24 mouse cellular contexts compared by ENCODE assay signal in genomic region chr16:43365277-43365676, GRCm38 (mm10).
DNase-seq lines count a peak whose midpoint lies in the region; ATAC-seq and TF ChIP-seq lines count a peak whose summit lies in the region.
"Had no signal": no experiment of that assay in that cellular context is flagged by ENCODE, and none has a peak within 500 bp of the region (broad histone marks: within the 10 kb centered on the region; RNA-seq: fewer than 3 reads in every experiment).

No protein-coding gene starts in this region.

- WGBS in heart, embryonic 14.5 days = 80% methylated on average over 3 of the region's 3 CpGs
- 92% methylated on average over 3 of the region's 3 CpGs for WGBS in kidney, embryonic 16.5 days
- whole genome bisulfite sequencing in kidney, embryonic 15.5 days = 85% methylated on average over 3 of the region's 3 CpGs

- TF ChIP-seq EP300 in CH12.LX (IDR thresholded peaks at IDR 0.05; ENCODE audit: low read length) = no peak

- no peak for TF ChIP-seq RAD21 in CH12.LX (IDR thresholded peaks at IDR 0.05; ENCODE audit: low read depth, low read length)

- H3K27me3 ChIP-seq in heart, embryonic 14.5 days (ENCODE audit: control insufficient read depth, insufficient read depth, low read length) = no peaks in the 10 kb centered on the region
- H3K27me3 ChIP-seq in kidney, embryonic 16.5 days (ENCODE audit: insufficient read depth, low read length) = no peaks in the 10 kb centered on the region
- no peaks in the 10 kb centered on the region for H3K27me3 ChIP-seq in kidney, embryonic 15.5 days
- H3K27me3 ChIP-seq in CH12.LX (replicated peaks) = no peaks in the 10 kb centered on the region
- H3K27me3 ChIP-seq: embryonic facial prominence, embryonic 13.5 days; forebrain, embryonic 15.5 days; liver, embryonic 13.5 days; midbrain, embryonic 13.5 days; stomach, embryonic 15.5 days had no signal

- TF ChIP-seq POLR2A in CH12.LX (IDR thresholded peaks at IDR 0.05; ENCODE audit: low read depth, low read length) = no peak

- H3K9me3 ChIP-seq in heart, embryonic 14.5 days (ENCODE audit: control insufficient read depth, low read length) = no peaks in the 10 kb centered on the region
- H3K9me3 ChIP-seq in kidney, embryonic 16.5 days (ENCODE audit: low read length) = no peaks in the 10 kb centered on the region
- H3K9me3 ChIP-seq in kidney, embryonic 15.5 days (replicated peaks) = no peaks in the 10 kb centered on the region
- H3K9me3 ChIP-seq in CH12.LX (replicated peaks; ENCODE audit: low read length) = no peaks in the 10 kb centered on the region
- H3K9me3 ChIP-seq: embryonic facial prominence, embryonic 13.5 days; forebrain, embryonic 10.5 days; forebrain, embryonic 15.5 days; G1E; liver, embryonic 13.5 days; midbrain, embryonic 13.5 days; stomach, embryonic 15.5 days had no signal

- no peaks in the 10 kb centered on the region for H3K36me3 ChIP-seq in heart, embryonic 14.5 days (ENCODE audit: control insufficient read depth, insufficient read depth, low read length)
- no peaks in the 10 kb centered on the region for H3K36me3 ChIP-seq in kidney, embryonic 16.5 days (ENCODE audit: insufficient read depth, low read length)
- H3K36me3 ChIP-seq in kidney, embryonic 15.5 days = no peaks in the 10 kb centered on the region
- H3K36me3 ChIP-seq in CH12.LX (replicated peaks in 1 of 2; ENCODE audit: control insufficient read depth in 1 of 2, insufficient read depth in 1 of 2, low read length in 1 of 2) = peaks cover 0 to 3% of the 10 kb centered on the region in 2 experiments
- H3K36me3 ChIP-seq: embryonic facial prominence, embryonic 13.5 days; forebrain, embryonic 10.5 days; forebrain, embryonic 15.5 days; G1E; liver, embryonic 13.5 days; midbrain, embryonic 13.5 days; stomach, embryonic 15.5 days had no signal

- H3K27ac ChIP-seq in gastrocnemius, adult 2 months = peak overlapping the region; percentile 98
- no peak overlapping the region; a peak in 1 of 4 replicates for H3K27ac ChIP-seq in heart, embryonic 14.5 days (replicated peaks in 1 of 2; ENCODE audit: control insufficient read depth in 1 of 2, insufficient read depth in 1 of 2, low read depth in 2 of 2, low read length in 2 of 2)
- H3K27ac ChIP-seq in kidney, embryonic 16.5 days (ENCODE audit: low read length) = no peak overlapping the region
- no peak overlapping the region for H3K27ac ChIP-seq in kidney, embryonic 15.5 days
- no peak overlapping the region for H3K27ac ChIP-seq in CH12.LX (ENCODE audit: insufficient read depth, low read depth)
- H3K27ac ChIP-seq: embryonic facial prominence, embryonic 13.5 days; forebrain, embryonic 10.5 days; forebrain, embryonic 15.5 days; hindbrain, embryonic 14.5 days; liver, embryonic 13.5 days; midbrain, embryonic 13.5 days; stomach, embryonic 15.5 days had no signal

- H3K4me3 ChIP-seq in gastrocnemius, adult 2 months = peak overlapping the region; percentile 81
- no peak overlapping the region for H3K4me3 ChIP-seq in heart, embryonic 14.5 days (ENCODE audit: control insufficient read depth in 1 of 2, insufficient read depth in 1 of 2, low read depth in 1 of 2, low read length in 2 of 2)
- H3K4me3 ChIP-seq in kidney, embryonic 16.5 days (ENCODE audit: low read length) = no peak overlapping the region
- no peak overlapping the region for H3K4me3 ChIP-seq in kidney, embryonic 15.5 days (replicated peaks)
- no peak overlapping the region for H3K4me3 ChIP-seq in CH12.LX (replicated peaks in 1 of 3; ENCODE audit: low read depth in 2 of 3, low read length in 2 of 3, poor library complexity in 1 of 3)
- H3K4me3 ChIP-seq: embryonic facial prominence, embryonic 13.5 days; forebrain, embryonic 10.5 days; forebrain, embryonic 15.5 days; liver, embryonic 13.5 days; midbrain, embryonic 13.5 days; stomach, embryonic 15.5 days had no signal

- peak overlapping the region; percentile 64 for H3K4me2 ChIP-seq in heart, embryonic 14.5 days (ENCODE audit: low read length)
- H3K4me2 ChIP-seq in kidney, embryonic 16.5 days (replicated peaks; ENCODE audit: low read depth, low read length) = peak overlapping the region; percentile 37; the same call in 1 of the 2 replicates
- no peak overlapping the region for H3K4me2 ChIP-seq in kidney, embryonic 15.5 days
- peak overlapping the region; percentile 99; the same call in 1 of the 2 replicates for H3K4me2 ChIP-seq in CH12.LX (ENCODE audit: insufficient read depth, low read depth, poor library complexity, severe bottlenecking)
- H3K4me2 ChIP-seq: embryonic facial prominence, embryonic 13.5 days; forebrain, embryonic 15.5 days; hindbrain, embryonic 14.5 days; liver, embryonic 13.5 days; midbrain, embryonic 13.5 days; stomach, embryonic 15.5 days had no signal

- intact Hi-C loops in gastrocnemius, adult 2 months (cut with DNase I) = loop anchor here (10.0 kb wide), 1 partner anchor 460 kb away; no protein-coding TSS in a partner anchor

- in situ Hi-C loops in CH12.LX (cut with MboI; ENCODE audit: low pct_ligation_motif_present, low pct_unique_long_range_greater_than_20kb, low sequenced_read_pairs) = no loop called here

- TF ChIP-seq CTCF in gastrocnemius, adult 2 months (IDR thresholded peaks at IDR 0.05) = no peak
- TF ChIP-seq CTCF in CH12.LX (conservative IDR thresholded peaks at IDR 0.05 in 1 of 2, IDR thresholded peaks at IDR 0.05 in 1 of 2; ENCODE audit: low read depth in 2 of 2, low read length in 2 of 2) = no peak

- DNase-seq in gastrocnemius, adult 2 months = no peak
- no peak for DNase-seq in gastrocnemius, adult 8-10 months (ENCODE audit: low spot score in 2 of 2)
- no peak for DNase-seq in heart, adult 9 months (ENCODE audit: low spot score in 2 of 2)
- no peak for DNase-seq in CH12.LX (ENCODE audit: extremely low read depth)
- no peak for DNase-seq in spleen, postnatal 10 days (ENCODE audit: low spot score in 2 of 2)
- DNase-seq: adrenal gland, postnatal 10 days; cerebellum, adult 11 months; cerebellum, adult 9-11 months; left cerebral cortex, postnatal 4 days; liver, embryonic 13.5 days; lung, adult 2 months; lung, postnatal 10 days; right cerebral cortex, postnatal 14 days had no signal

- H3K9ac ChIP-seq in heart, embryonic 14.5 days (ENCODE audit: low read length) = peak overlapping the region; percentile 2; the same call in 1 of the 2 replicates
- H3K9ac ChIP-seq in kidney, embryonic 16.5 days (replicated peaks; ENCODE audit: low read length) = no peak overlapping the region
- H3K9ac ChIP-seq in kidney, embryonic 15.5 days = no peak overlapping the region
- 0 out of 2 replicates have a peak overlapping the region, but pooled peaks have one; percentile 96 for H3K9ac ChIP-seq in CH12.LX (ENCODE audit: insufficient read depth, low read depth)
- H3K9ac ChIP-seq: embryonic facial prominence, embryonic 13.5 days; forebrain, embryonic 15.5 days; hindbrain, embryonic 14.5 days; liver, embryonic 13.5 days; midbrain, embryonic 13.5 days; stomach, embryonic 15.5 days had no signal

- peaks cover 11 to 29% of the 10 kb centered on the region in 2 experiments for H3K4me1 ChIP-seq in heart, embryonic 14.5 days (ENCODE audit: control insufficient read depth in 2 of 2, insufficient read depth in 2 of 2, low read length in 2 of 2)
- peaks cover 43% of the 10 kb centered on the region for H3K4me1 ChIP-seq in kidney, embryonic 16.5 days (ENCODE audit: insufficient read depth, low read length)
- H3K4me1 ChIP-seq in kidney, embryonic 15.5 days = peaks cover 41% of the 10 kb centered on the region
- H3K4me1 ChIP-seq in CH12.LX (ENCODE audit: control insufficient read depth in 1 of 2, insufficient read depth in 2 of 2) = peaks cover 13 to 40% of the 10 kb centered on the region in 2 experiments
- H3K4me1 ChIP-seq: forebrain, embryonic 15.5 days; liver, embryonic 13.5 days had no signal

- dilution Hi-C loops in CH12.LX (cut with MboI; ENCODE audit: extremely low pct_ligation_motif_present, extremely low pct_unique_long_range_greater_than_20kb, low sequenced_read_pairs) = no loop called here

- H3K79me2 ChIP-seq in CH12.LX (replicated peaks; ENCODE audit: control insufficient read depth, extremely low read depth, insufficient read depth, poor library complexity, severe bottlenecking) = peaks cover 7% of the 10 kb centered on the region; the same call in 1 of the 2 replicates

- no peak for ATAC-seq in heart, embryonic 14.5 days (ENCODE audit: insufficient number of reproducible peaks, insufficient read depth, low FRiP score, low read depth)
- no peak for ATAC-seq in kidney, embryonic 16.5 days (ENCODE audit: low FRiP score, low TSS enrichment)
- no peak for ATAC-seq in kidney, embryonic 15.5 days (replicated peaks; ENCODE audit: low FRiP score)
- ATAC-seq: forebrain, embryonic 15.5 days; intestine, postnatal 0 days; midbrain, embryonic 13.5 days had no signal

TF ChIP-seq in CH12.LX, 34 proteins besides CTCF, POLR2A, EP300 and RAD21:
- TF ChIP-seq USF2 (conservative IDR thresholded peaks at IDR 0.05; ENCODE audit: low read depth, low read length) (no peak), UBTF (IDR thresholded peaks at IDR 0.05; ENCODE audit: low read depth, low read length) (no peak), JUN (IDR thresholded peaks at IDR 0.05; ENCODE audit: insufficient read depth, low read depth, low read length) (no peak), ETS1 (conservative IDR thresholded peaks at IDR 0.05; ENCODE audit: low read depth, low read length) (no peak), JUND (conservative IDR thresholded peaks at IDR 0.05; ENCODE audit: low read depth, low read length) (no peak), CHD1 (IDR thresholded peaks at IDR 0.05; ENCODE audit: low read depth, low read length) (no peak), NELFE (IDR thresholded peaks at IDR 0.05; ENCODE audit: low read depth, low read length) (no peak), HCFC1 (IDR thresholded peaks at IDR 0.05; ENCODE audit: low read depth, low read length) (no peak), SMC3 (IDR thresholded peaks at IDR 0.05; ENCODE audit: low read depth, low read length) (no peak), POLR2AphosphoS2 (IDR thresholded peaks at IDR 0.05; ENCODE audit: low read depth, low read length) (no peak)

Comparison
In these comparisons a context has a peak if more than half of its experiments do, and no peak if none do; other contexts are left out.
1. H3K9ac ChIP-seq: peak in heart, embryonic 14.5 days (single experiment) and CH12.LX (single experiment); none in kidney, embryonic 16.5 days (single experiment) and kidney, embryonic 15.5 days (single experiment).